Mouse (Mus musculus): Measurements from ENCODE around the gene Ppp6r2. TPM values are rescaled to one million over a fixed set of nuclear protein-coding genes. Genes with fewer than 3 reads are reported as not detected.
A peak's percentile ranks its signal among the peaks of the same experiment; 100 is the strongest.

The Ppp6r2 gene
- polyA plus RNA-seq, 1 experiment: 147 TPM

DNA sequence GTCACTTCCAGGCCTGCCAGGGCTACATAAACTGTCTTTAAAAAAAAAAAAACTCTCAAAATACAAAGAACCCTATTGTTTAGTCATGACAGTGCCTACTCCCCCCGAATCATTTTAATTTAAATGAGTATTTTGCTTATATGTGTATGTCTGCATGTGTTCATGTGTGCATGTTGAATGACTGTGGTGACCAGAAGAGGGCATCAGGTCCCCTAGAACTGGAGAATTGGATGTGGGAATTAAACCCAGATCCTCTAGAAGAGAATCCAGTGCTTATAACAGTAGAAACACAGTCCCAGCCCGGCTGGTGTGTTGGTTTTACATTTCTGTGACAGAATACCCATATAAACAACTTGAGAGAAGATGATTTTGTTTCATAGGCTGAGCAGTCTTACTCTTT is 29.7 kb downstream of the Ppp6r2 start:
- DNase-seq (ENCODE audit: extremely low spot score in 1 of 2, low spot score in 1 of 2): no peak

GRCm38 (mm10) chr15:89249063-89249462 is 37.7 kb downstream of the Ppp6r2 start:
- no peak for DNase-seq (ENCODE audit: extremely low spot score in 1 of 2, low spot score in 1 of 2)

DNA sequence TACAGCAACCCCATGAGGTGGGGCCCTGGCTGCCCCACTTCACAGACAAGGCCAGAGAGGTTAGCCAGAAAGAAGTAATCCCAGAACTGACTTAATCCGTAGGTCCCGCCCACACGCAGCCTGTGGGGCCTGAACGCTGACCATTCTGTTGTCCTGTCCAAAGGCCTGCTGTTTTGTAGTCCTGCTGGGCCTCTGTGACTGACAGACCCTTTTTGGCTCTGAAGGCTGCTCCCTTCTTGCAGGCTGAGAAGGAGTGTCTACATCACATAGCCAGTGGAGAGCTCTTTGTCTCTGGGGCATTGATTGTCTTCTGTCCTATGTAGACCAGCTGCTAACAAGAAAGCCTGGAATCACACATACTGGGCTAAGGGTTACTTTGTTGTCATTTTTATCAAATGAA is 44.0 kb downstream of the Ppp6r2 start:
- DNase-seq (ENCODE audit: extremely low spot score in 1 of 2, low spot score in 1 of 2): no peak

DNA sequence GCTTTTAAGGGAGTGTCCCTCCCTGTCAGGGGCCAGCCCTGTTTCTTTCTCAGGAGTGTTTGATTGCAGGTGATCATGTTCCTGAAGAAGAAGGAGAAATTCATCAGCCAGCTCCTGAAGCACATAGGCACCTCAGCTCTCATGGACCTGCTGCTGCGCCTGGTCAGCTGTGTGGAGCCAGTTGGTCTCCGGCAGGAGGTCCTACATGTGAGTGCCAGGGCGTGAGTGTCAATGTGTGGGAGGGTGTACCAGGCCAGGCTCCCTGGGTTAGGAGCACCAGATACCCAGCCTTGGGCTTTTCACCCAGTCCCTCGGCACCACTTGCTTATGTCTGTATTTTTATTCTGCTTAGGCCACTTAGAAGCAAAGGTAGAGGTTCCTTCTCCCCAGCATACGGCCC is 47.6 kb downstream of the Ppp6r2 start:
- no peak for DNase-seq (ENCODE audit: extremely low spot score in 1 of 2, low spot score in 1 of 2)

DNA sequence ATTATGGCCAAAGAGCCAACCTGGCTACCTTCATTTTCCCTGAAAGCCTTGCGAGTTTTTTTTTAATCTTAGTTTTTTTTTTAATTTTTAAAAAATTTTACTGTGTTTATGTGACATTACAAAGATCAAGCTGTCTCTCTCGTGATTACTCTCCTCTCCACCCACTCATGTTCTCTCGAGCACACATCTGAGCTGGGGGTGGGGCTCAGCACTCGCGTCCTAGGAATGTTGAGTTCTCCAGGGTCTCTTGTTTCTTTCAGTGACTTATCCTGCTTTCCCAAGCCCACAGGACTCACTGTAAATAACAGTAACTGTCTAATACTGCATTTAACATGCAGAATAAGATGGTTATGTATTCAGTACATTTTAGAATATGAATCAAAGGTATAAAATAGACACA is 53.1 kb downstream of the Ppp6r2 start:
- no peak for DNase-seq (ENCODE audit: extremely low spot score in 1 of 2, low spot score in 1 of 2)

GRCm38 (mm10) chr15:89275497-89275896 is 64.1 kb downstream of the Ppp6r2 start:
- no peak for DNase-seq (ENCODE audit: extremely low spot score in 1 of 2, low spot score in 1 of 2)

GRCm38 (mm10) chr15:89277366-89277765 is 66.0 kb downstream of the Ppp6r2 start:
- no peak for DNase-seq (ENCODE audit: extremely low spot score in 1 of 2, low spot score in 1 of 2)

DNA sequence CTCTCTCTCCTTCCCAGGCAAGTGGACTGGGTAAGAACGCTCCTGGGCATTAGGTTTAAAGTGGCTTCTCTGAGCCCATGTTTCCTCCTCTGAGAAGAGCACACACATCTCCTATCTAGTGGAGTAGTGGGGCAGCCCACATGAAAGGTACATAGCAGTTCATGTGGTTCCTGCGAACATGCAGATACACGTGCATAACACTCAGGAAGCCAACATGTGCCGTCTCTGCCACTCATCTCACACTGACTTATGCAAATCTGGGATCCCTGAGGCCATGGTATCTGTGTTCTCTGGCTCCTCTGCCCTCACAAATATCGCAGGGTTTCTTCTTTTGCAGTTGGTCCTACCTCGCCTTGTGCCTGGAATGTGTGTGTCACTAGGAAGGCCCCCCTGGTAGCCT is 71.2 kb downstream of the Ppp6r2 start:
- no peak for DNase-seq (ENCODE audit: extremely low spot score in 1 of 2, low spot score in 1 of 2)

DNA sequence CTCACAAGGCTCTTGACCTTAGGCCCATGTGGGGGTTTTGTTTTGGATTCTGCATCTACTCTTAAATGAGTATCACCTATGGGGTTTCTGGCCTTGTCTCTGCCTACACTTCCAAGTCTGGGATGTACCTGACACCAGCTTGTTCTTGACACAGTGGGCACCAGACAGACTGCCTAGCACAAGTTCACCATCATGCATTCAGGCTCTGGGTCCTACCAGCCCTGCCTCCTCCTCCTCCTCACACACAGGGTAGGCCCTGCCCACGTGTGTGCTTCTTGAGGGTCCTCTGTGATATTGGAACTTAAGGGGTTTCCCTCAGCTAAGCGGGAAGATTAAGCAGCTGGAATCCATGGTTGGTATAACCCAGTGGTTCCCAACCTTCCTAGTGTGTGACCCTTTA is 72.7 kb downstream of the Ppp6r2 start:
- no peak for DNase-seq (ENCODE audit: extremely low spot score in 1 of 2, low spot score in 1 of 2)

GRCm38 (mm10) chr15:89285004-89285403 is 73.7 kb downstream of the Ppp6r2 start:
- DNase-seq (ENCODE audit: extremely low spot score in 1 of 2, low spot score in 1 of 2): peak in 1 of 2 experiments; percentile 47

- no peak for DNase-seq (ENCODE audit: extremely low spot score in 1 of 2, low spot score in 1 of 2)
Observed at GRCm38 (mm10) chr15:89285478-89285877, 74.1 kb downstream of the Ppp6r2 start.

- DNase-seq (ENCODE audit: extremely low spot score in 1 of 2, low spot score in 1 of 2): no peak
Observed at GRCm38 (mm10) chr15:89286114-89286513, 74.8 kb downstream of the Ppp6r2 start.

GRCm38 (mm10) chr15:89286582-89286981 is 75.2 kb downstream of the Ppp6r2 start:
- no peak for DNase-seq (ENCODE audit: extremely low spot score in 1 of 2, low spot score in 1 of 2)

DNA sequence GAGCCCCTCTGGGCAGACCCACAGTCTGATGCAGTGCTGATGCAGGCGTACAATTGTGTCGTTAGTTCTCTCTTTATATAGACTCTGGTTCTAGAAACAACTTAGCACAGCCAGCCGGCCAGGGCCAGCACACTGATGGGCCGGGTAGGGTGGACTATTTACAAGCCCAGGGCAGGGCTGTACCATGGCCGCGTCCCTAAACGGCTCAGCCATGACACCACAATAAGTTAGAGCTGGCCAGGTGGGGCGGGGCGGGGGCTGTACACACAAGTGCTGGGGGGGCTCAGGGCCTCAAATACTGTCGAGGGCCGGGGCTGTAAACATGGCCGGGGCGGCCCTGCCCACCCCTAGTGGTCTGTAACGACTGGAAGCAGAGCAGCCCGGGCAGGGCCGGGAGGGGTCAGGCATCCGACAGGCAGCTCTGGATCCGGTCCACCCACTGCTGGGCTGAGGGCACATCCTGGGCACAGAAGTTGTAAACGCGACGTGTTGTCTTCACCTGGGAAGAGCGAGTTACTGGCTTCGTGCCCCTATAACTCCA is 76.9 kb downstream of the Ppp6r2 start:
- no peak for DNase-seq (ENCODE audit: extremely low spot score in 1 of 2, low spot score in 1 of 2)

DNA sequence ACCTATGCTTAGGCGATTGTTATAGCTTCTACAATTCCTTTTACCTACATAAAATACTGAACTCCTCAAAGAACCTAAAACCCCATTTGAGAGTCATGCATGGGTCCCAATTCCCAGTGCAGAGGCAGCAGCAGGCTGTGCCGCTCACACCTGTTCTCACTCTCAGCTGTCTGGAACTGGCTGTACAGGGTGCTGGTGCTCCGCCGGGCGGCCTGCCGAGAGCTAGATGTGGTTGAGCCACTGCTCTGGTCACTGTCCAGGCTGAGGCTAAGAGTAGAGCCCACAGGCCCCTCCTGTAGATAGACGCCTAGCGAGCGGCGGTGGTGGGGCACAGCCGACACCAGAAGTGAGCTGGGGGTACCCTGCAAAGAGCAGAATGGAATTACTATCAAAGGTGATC is 78.1 kb downstream of the Ppp6r2 start:
- no peak for DNase-seq (ENCODE audit: extremely low spot score in 1 of 2, low spot score in 1 of 2)

GRCm38 (mm10) chr15:89291521-89291920 is 80.2 kb downstream of the Ppp6r2 start:
- no peak for DNase-seq (ENCODE audit: extremely low spot score in 1 of 2, low spot score in 1 of 2)

DNA sequence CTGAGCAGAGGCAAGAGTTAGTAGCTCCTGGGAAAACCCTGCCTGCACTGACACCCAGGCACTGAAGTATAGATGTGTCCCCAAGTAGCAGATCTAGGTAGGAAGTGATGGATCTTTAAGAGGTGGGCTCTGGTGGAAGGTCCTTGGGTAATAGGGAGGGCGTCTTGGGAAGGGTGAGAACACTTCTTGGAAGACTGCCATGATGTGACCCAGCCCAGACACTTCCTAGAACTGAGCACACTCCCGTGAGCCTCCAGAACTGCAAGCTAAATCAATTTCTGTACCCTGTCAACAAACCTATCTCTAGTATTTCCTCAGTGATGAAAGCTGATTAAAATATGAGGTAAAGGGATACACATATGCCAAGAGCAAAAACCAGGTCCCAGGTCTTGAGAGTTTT is 81.4 kb downstream of the Ppp6r2 start:
- no peak for DNase-seq (ENCODE audit: extremely low spot score in 1 of 2, low spot score in 1 of 2)

- DNase-seq (ENCODE audit: extremely low spot score in 1 of 2, low spot score in 1 of 2): no peak
Observed at GRCm38 (mm10) chr15:89293778-89294177, 82.4 kb downstream of the Ppp6r2 start.

DNA sequence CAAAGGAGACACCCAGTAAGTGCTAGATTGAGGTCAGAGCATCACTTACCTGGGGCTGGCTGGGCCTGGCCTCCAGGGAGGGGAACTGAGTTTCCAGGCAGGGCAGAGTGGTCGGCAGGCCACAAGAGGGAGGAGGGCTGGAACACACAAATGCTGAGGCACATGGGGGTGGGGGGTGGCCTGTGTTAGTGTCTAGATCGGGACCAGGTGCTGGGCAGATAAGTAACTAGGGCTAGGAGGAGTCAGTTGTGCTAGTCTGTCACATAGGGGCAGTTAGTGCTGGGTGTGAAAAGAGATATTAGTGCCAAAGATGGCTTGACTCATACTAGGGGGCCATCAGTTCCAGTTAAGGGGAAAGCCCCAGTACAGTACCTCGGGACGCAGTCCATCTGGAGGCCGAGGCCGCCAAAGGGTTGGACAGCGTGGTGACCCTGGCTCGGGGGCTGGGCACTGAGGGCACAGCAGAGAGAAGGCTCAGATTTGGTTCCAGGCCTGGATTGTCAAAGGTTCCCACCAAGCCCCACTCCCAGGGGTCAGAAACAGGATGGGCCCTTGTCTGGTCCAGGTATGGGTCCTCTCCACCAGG is 84.3 kb downstream of the Ppp6r2 start:
- DNase-seq (ENCODE audit: extremely low spot score in 1 of 2, low spot score in 1 of 2): no peak

DNA sequence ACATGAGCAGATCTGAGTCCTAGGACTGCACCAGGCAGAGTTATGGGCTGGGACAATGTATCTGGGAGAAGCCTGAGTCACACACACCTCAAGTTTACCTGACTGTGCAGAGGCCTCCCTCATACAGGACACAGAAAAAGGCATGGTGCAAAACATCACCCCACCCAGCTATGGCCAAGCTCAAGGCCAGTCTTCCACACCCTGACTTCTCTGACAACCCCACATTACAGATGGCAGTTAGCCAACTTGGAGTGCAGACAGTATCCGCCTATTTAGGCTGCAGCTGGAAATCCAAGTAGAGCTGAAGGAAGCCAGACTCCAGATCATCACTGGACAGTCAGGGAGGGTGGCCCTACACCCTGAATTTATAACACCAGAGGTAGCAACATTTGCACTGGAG is 85.1 kb downstream of the Ppp6r2 start:
- DNase-seq (ENCODE audit: extremely low spot score in 1 of 2, low spot score in 1 of 2): no peak

GRCm38 (mm10) chr15:89297695-89298094 is 86.3 kb downstream of the Ppp6r2 start:
- no peak for DNase-seq (ENCODE audit: extremely low spot score in 1 of 2, low spot score in 1 of 2)

- no peak for DNase-seq (ENCODE audit: extremely low spot score in 1 of 2, low spot score in 1 of 2)
Observed at GRCm38 (mm10) chr15:89300180-89300579, 88.8 kb downstream of the Ppp6r2 start.

DNA sequence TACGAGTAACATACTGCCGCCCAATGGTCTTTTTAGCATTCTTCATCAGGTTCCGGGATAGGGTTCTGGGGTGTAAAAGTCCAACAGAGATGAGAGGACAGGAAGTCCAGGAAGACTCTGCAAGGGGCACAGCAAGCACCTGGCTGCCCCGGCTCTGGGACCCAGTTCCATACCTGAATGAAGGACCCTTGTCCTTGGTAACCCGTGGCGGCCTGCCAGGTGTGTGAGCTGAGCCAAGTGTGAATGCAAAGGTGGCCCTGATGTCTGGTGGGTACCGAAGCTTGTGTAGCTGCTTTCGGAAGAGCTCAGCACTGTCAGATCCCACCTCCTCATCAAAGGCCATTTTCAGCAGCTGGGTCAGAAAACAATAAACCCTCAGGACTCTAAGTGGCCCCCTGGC is 89.2 kb downstream of the Ppp6r2 start:
- no peak for DNase-seq (ENCODE audit: extremely low spot score in 1 of 2, low spot score in 1 of 2)
